Mouse (Mus musculus) ES-E14 (cell line): ENCODE results near the gene Prkd3.

Experiments
- CHD2 ChIP-seq: IDR thresholded peaks from 2 replicates; pipeline ENCODE4 v1.6.1; 2014; ENCODE audit warnings: mild to moderate bottlenecking, low read depth, low read length, inconsistent platforms
- HCFC1 ChIP-seq: IDR thresholded peaks from 2 replicates; pipeline ENCODE4 v1.6.1; 2012; ENCODE audit warnings: low read length, inconsistent platforms, borderline replicate concordance; ENCODE audit not compliant: insufficient read depth
- MAFK ChIP-seq: IDR thresholded peaks from 2 replicates; pipeline ENCODE4 v1.6.1; 2014; ENCODE audit warnings: mild to moderate bottlenecking, low read depth, low read length, inconsistent platforms; ENCODE audit not compliant: insufficient read depth

GRCm38 (mm10) chr17:79043705-79044104 lies 23.1 kb upstream of the Prkd3 start:
- TF ChIP-seq HCFC1 (no peak), CHD2 (no peak), MAFK (no peak)
